Mouse (Mus musculus) olfactory bulb, adult 2 months (tissue): ENCODE measurements around the gene 1700092M07Rik.

ENCODE experiments used
- CTCF ChIP-seq: fragments of 200-500 bp; IDR thresholded peaks from 2 replicates; pipeline ENCODE4 v1.5.1; 2012; ENCODE audit warnings: low read depth, mild to moderate bottlenecking, low read length, moderate library complexity; ENCODE audit not compliant: insufficient read depth
- POLR2A ChIP-seq: fragments of 200-500 bp; IDR thresholded peaks from 2 replicates; pipeline ENCODE4 v1.6.1; 2012; ENCODE audit warnings: mild to moderate bottlenecking, low read depth, low read length, moderate library complexity; ENCODE audit not compliant: insufficient read depth

- no peak for TF ChIP-seq CTCF
- TF ChIP-seq POLR2A, result no peak
These were observed 23.6 kb upstream of the 1700092M07Rik start for GRCm38 (mm10) chr19:8716767-8717475.
